Mouse (Mus musculus) erythroblast, embryonic 14.5 days (primary cell): ENCODE results near the gene Efna5.

Experiments
- GATA1 ChIP-seq: IDR thresholded peaks from 2 replicates; pipeline ENCODE4 v1.6.1; 2012; ENCODE audit warnings: low read length, inconsistent platforms, mixed read lengths
- TAL1 ChIP-seq: IDR thresholded peaks from 3 replicates; pipeline ENCODE4 v1.6.1; 2012; ENCODE audit warnings: low read length, inconsistent platforms, mixed read lengths

- TF ChIP-seq GATA1 (no peak), TAL1 (no peak)
Measured at GRCm38 (mm10) chr17:62774749-62775148, 106.4 kb downstream of the Efna5 start.
